Mouse (Mus musculus) mature B cell (primary cell): ENCODE results near the gene Ldlrad3.

Experiments used
- in situ Hi-C: fragments of 300-500 bp; cut with MboI; formaldehyde crosslinking; loops from 2 replicates; pipeline ENCODE4 v1.14.3; 2019

Ldlrad3 gene

GRCm38 (mm10) chr2:102116521-102117401 is 69.4 kb downstream of the Ldlrad3 start:
- in situ Hi-C loops: no loop called here

DNA sequence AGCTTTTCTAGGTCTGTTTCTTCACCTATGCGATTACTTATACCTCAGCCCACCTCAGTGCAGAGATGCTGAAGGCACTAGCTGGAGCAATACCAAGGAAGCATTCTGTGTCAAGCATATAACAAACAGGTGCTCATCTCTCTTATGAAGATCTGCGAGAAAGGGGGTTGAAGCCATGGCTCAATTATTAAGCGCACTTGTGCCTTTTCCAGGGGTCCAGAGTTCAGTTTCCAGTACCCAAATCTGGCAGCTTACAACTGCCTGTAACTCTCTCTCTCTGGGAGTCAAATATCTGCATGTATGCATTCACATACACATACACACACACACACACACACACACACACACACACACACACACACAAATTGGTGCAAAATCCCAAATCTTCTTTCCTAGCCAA is 72.4 kb downstream of the Ldlrad3 start:
- in situ Hi-C loops: no loop called here

GRCm38 (mm10) chr2:102113323-102113722 is 72.9 kb downstream of the Ldlrad3 start:
- in situ Hi-C loops: no loop called here

DNA sequence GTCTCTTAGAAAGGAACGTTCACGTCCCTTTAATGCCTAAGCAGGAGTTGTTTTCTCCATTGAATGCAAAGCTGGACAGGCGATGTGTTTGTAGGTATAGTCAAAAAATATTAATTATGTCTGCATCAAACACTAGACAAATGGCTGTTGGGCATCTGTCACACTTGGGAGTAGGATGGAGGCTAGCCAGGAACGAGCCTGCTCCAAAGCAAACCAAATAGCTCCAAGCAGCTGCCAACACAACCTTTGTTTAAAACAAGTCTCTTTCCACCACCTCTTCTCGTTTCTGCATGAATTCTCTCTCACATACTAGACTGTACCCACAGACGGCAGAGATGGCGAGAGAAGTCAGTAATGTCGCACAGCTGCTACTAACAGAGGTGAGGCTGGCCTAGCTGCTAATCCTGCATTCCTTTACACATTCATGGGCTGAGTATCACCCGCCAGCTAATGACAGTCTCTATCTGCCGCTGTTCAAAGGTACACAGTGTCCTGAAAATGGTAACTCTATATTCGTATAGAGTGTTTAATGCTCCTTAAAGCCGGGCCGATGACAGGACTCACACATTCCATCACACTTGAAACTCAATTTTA is 74.2 kb downstream of the Ldlrad3 start:
- in situ Hi-C loops: no loop called here

DNA sequence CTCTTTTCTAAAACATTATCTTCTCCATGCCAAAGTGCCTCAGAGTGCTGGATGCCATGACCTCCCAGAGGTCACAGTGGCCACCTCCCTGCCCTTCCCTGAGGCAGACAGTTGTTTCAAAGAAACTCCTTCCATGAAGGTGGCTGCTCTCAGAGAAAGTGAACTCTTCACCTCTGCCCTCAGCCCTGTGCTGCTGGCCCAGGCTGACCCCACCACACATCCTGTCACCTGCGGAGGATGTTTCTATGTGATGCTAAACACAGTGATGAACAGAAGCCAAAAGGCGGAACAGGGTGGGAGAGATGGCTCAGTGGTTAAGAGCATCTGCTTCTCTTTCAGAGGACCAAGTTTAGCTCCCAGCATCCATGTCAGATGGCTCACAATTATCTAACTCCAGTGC is 75.9 kb downstream of the Ldlrad3 start:
- in situ Hi-C loops: no loop called here

DNA sequence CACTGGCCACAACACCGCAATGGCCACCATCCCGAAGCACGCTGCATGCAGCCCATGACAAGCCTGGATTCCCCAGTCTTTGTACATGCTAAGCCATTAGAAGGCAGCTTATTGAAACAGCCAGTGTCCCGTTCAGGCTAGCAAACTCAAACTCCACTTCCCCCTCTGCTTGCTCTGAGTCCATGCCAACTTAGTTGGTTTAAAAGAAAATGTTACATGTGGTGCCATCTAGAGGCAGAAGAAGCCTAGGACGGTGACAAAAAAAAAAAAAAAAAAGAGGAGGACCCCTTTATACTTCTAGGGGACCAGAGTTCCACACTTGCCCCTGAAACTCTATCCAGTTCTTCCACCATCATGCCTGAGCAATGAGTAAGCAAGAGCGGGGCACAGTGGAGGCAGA is 78.9 kb downstream of the Ldlrad3 start:
- in situ Hi-C loops: loop anchor here (10.0 kb wide), 1 partner anchor 202 kb away; no protein-coding TSS in a partner anchor

DNA sequence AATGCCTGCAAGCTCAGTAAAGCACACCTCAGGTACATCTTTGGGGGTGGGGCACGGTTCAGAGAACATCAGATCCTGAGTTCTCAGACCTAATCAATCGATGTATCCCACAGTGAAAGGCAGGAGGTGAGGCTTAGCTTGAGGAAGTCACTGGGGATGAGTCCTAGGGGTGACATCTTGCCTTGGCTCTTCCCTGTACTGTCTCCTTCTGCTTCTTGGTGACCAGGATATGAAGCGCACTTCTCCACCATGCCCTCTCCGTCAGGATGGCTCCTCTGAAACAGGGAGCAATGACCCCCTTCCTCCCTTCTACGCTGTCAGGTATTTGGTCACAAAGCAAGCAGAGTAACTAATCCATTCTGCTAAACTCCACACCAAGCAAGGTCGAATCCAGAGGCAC is 79.5 kb downstream of the Ldlrad3 start:
- in situ Hi-C loops: loop anchor here (10.0 kb wide), 1 partner anchor 202 kb away; no protein-coding TSS in a partner anchor

DNA sequence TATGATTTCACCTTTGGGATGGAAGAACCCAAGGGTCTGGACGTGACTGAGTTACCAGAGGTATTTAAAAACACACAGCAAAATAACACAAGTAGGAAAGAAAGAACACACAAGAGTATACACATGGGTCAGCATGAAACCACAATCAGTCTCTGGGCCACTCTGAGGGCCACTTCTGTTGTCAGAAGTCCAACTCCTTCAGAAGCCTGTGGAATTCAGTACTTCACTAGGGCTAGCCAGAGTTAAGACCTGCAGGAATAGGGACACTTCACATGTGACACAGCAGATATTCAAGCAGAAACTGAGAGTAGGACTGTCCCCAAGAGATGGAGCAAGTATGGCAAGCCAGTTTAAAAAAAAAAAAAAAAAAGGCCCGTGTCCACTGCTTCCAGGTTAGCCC is 80.7 kb downstream of the Ldlrad3 start:
- in situ Hi-C loops: loop anchor here (10.0 kb wide), 1 partner anchor 201 kb away; no protein-coding TSS in a partner anchor

- in situ Hi-C loops: loop anchor here (10.0 kb wide), 1 partner anchor 199 kb away; no protein-coding TSS in a partner anchor
These were observed 82.2 kb downstream of the Ldlrad3 start for GRCm38 (mm10) chr2:102103955-102104354.

DNA sequence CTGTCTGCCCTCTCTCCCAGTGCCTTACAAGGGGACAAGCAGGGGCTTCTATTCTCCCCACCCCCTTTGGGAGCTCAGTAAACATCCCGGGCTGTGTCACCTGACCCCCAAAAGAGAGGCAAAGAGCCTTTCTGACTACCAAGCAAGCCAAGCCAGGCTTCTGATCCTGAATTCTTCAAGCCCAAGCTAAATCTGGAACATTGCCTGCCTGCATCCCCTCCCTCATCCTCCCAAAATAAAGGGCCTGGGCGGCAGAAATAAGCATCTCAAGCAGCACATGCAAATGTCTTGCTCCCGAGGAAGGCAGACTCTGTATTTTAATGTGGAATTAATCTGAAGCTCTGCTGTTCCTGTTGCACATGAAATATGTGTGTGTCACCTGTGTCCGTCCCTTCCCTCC is 85.7 kb downstream of the Ldlrad3 start:
- in situ Hi-C loops: loop anchor here (10.0 kb wide), 1 partner anchor 196 kb away; no protein-coding TSS in a partner anchor

DNA sequence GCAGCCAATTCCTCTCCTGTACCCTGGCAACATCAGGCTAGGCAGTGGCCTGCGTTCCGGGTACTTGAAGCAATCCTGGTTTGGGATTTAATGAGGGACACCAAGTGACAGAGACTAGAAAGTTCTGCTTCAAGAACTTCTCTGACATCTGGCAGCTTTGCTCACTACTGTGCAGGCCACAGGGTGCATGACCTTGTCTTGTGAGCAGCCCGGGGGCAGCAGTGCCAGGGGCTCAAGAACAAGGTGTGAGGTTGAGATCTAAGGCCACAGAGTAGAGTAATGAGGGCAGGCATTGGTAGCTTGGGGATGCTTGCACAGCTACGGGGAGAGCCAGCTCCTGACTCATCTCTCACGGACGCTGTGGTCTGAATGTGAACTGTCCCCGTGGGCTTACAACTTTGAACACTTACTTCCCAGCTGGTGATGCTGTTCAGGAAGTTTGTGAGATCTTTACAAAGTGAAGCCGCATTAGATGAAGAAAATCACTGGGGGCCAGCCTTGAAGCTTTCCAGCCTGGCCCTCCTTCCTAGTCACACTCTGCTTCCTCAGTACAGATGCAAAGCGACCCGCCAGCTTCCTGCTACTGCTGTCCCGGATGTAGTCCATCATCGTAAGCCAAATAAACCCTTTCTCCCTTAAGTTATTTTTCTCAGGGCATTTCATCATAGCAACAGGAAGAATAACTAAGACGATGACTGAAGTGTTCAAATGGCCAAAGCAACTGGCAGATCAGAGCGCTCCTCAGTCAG is 86.3 kb downstream of the Ldlrad3 start:
- in situ Hi-C loops: loop anchor here (10.0 kb wide), 1 partner anchor 195 kb away; no protein-coding TSS in a partner anchor

GRCm38 (mm10) chr2:102099261-102099660 is 86.9 kb downstream of the Ldlrad3 start:
- in situ Hi-C loops: no loop called here

- in situ Hi-C loops: no loop called here
These were observed 91.4 kb downstream of the Ldlrad3 start for GRCm38 (mm10) chr2:102094773-102095172.

DNA sequence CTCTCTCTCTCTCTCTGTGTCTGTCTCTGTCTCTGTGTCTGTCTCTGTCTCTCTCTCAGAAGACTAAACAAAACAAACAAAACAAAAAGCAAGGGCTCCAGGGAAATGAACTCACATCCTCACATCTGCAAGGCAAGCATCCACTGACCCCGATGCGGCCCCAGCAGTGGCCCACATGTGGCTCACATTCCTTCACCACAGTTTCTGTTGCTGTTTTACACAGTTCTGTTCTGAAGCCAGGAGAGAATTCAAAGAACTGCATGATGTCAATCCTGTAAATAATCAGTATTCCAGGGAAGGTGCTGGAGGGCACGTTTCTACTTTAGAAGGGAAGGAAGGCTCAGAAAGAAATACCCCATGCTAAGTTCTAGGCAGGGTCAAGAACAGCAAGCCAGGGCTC is 91.9 kb downstream of the Ldlrad3 start:
- in situ Hi-C loops: no loop called here

- in situ Hi-C loops: no loop called here
These were observed 93.6 kb downstream of the Ldlrad3 start for GRCm38 (mm10) chr2:102092579-102092978.

DNA sequence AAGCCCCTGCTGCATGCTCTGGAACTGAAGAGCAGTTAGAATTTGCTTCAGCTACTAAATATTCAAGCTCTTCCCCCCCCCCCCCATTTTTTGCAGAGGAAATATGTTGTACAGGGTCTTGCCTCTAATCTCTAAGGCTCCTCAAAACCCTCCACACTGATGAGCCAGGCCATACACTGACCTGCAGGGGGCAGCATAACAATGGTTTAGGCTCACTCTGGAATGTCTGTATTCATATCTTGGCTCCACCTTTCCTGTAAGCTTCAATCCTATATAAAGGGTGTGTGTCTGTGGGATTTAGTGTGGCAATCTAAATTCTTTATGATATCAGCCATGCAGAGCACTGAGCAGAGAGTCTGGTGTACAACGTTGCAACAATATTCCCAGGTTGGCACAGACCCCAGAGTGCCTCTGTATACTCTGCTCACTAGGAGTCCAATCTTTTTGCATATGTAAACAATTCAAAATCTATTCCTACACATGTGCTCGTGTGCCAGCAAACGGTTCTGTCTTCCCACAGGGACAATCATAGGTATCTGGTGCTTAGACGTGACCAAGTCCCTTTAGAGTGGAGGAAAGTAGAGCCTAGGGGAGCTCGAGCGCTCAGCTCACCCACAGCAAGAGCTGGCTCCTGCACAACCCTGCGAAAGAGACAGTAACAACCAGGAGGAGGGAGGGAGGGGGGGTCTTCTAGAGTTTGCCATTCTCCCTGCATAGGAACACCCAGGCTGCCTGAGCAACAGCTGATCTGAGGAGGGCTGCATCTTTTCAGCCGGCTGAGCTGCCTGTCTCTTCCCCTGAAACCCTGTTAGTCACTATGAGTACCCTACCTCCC is 94.5 kb downstream of the Ldlrad3 start:
- in situ Hi-C loops: no loop called here

- in situ Hi-C loops: no loop called here
These were observed 98.4 kb downstream of the Ldlrad3 start for GRCm38 (mm10) chr2:102087787-102088186.

DNA sequence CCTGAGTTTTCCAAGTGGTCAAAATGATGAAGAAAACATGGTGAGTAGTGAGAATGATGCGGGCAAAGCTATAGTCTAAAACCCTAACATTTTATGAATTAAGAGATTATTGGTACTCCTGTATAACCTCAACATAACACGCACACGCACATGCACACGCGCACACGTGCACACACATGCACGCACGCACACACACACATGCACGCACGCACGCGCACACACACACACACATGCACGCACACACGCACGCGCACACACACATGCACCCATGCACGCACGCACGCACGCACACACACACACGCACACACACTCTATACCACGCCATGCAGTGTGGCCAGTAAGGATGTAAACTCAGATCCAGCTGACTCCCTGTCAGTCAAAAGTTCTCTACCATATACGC is 99.6 kb downstream of the Ldlrad3 start:
- in situ Hi-C loops: no loop called here

- in situ Hi-C loops: no loop called here
These were observed 103.4 kb downstream of the Ldlrad3 start for GRCm38 (mm10) chr2:102082782-102083181.

- in situ Hi-C loops: no loop called here
These were observed 108.6 kb downstream of the Ldlrad3 start for GRCm38 (mm10) chr2:102077554-102077953.

DNA sequence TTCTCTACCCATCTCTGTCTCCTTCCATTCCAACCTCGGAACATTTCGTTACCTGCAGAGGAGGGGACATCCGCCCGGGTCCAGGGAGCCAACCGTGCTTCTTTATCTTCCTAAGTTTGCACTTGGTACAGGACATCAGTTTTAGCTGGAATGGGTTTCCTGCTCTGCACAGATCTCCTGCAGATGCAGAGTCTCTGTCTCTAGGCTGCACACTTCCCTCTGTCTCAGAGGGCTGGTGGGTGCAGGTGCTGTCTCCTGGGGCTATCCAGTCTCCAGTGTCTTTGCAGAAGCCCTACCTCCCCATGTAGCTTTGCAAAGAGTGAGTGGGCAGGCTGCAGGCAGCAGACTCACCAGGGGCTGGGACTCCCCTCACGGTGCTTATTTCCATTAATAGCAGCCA is 109.9 kb downstream of the Ldlrad3 start:
- in situ Hi-C loops: no loop called here
